Mouse (Mus musculus) v-Abl transformed pro-B cells (cell line): ENCODE results near the gene Jpt1.

Experiments used
- in situ Hi-C, 2 experiments: fragments of 400-800 bp; cut with MboI; formaldehyde crosslinking; loops; one replicate each; pipeline ENCODE4 v1.15.1; 2025; ENCODE audit not compliant: unreplicated experiment in 2 of 2

Jpt1 gene

DNA sequence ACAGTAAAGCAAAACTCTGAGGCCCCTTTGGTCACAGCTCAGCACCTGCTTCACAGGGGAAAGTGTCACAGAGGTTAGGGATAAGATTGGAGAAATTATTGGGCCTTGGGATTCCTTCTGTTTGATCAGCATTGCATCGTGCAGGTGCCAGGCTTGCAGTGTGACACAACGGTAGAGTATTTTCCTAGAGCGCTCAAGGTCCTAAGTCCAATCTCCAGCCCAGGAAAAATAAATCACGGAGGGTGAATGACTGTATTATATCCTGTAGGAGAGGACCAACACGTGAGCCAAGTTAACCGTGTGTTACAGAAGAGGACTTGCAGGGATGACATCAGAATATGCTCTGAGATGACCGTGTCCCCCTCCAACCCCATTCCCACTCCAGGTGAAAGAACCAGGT, 64.0 kb downstream of the Jpt1 start:
- in situ Hi-C loops = no loop called here

DNA sequence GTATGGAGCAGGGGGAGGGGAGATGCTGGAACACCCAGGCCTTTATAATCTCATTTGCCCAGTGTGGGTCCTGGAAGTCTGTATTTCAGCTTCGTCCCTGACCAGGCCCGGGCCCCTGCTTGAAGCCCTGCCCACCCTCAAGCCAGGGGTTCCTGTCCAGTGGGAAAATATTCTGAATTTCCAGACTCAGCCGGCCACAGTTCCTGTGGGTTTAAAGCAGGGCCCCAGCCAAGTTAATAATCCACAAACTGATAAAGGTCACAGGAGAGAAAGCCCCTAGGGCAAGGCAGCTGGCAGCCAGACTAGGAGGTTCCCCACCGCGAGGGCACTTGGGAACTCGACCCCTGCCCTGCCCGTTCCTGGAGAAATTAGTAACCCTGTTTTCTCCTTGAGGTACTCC, 65.2 kb downstream of the Jpt1 start:
- in situ Hi-C loops = no loop called here

DNA sequence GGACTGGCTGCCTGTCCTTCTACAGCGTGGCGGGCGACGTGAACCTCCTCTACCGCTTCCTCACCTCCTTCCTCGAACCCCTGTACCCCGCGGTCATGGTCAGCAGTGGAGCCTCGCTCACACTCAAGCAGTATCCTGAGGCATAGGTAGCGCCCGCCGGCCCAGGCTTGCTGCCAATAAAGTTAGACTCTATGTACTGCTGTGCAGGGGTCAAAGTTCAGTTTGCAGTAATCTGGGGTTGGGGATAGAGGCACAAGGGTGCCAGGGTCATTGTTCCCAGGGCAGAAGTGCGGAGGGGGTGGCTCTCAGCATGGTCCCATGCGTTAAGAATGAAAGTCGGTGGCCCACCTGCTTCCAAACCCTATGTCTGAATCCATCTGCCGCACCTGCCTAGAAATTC, 66.1 kb downstream of the Jpt1 start:
- in situ Hi-C loops = no loop called here
